Mouse (Mus musculus): ENCODE measurements at regions not wholly inside any gene's neighbourhood (a gene's known extent, or its start where the extent isn't known, plus 50 kb on each side); places are given as distances from the start of the nearest gene placed in this dataset.
"Not testable (repeated sequence)": the region's sequence is repeated elsewhere in the genome, so short reads cannot be mapped to it uniquely, and the experiment has no call there.

DNA sequence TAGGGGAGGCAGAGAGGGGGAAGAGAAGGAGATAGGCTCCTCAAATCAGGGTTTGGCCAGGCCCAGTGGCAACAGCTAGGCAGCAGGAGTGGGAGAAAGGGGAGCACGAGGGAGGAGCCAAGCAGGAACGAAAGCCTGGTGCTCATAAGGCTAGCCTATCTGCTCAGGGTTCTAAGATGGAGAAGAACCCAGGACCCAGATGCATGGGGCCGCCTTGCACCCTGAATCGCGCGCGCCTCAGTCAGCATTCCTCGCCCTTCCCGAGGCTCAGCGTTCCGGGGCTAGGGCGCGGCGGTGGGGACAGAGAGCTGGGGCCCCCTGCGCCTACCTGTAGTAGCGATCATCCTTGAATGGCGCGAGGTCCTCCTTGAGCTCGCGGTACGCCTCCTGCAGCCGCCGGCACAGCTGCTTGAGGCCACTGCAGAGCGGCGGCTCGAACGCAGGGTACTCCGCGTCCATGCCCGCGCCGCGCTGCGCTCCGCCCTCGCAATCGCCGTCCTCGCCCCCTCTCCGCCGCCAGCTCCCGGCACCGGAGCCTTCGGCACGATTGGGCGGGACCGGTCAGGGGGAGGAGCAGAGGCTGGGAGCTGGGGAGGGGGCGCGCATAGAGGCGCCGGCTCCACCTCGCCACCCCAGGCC is 60.1 kb downstream of the Dynlt1b start:
- peak; percentile 72 for ATAC-seq (ENCODE audit: low FRiP score)

DNA sequence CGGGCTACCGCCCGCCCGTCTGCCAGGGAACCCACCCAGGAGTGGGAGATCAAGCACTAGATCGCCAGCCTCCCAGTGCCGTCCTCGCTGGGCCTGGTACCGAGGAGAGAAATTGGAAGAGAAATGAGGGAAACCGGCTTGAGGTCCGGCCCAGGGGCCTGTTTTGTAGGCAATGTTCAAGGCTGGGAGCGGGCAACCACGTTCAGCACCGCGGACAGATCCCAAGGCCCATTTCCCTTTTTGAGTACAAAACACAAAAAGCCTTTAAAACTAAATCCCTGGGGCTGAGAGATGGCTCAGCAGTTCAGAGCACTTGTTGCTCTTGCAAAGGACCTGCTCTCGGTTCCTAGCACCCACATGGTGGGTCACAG is 60.6 kb downstream of the Dynlt1b start:
- H3K27ac ChIP-seq; H3K9me3 ChIP-seq; H3K4me3 ChIP-seq (replicated peaks); ATAC-seq (ENCODE audit: low FRiP score); H3K4me2 ChIP-seq; H3K4me1 ChIP-seq; H3K9ac ChIP-seq; H3K36me3 ChIP-seq (replicated peaks): not testable (repeated sequence)
- H3K27me3 ChIP-seq = peaks cover 14% of the 10 kb centered on the region; the same call in 1 of the 2 replicates
- no CpG with 5 or more reads among the region's 15 CpGs for WGBS

More for the DNA sequence above, 60.1 kb downstream of the Dynlt1b start:
- WGBS = 2% methylated on average over 23 of the region's 52 CpGs
- peak overlapping the region; percentile 57 for H3K4me2 ChIP-seq
- H3K9me3 ChIP-seq; H3K36me3 ChIP-seq (replicated peaks); H3K9ac ChIP-seq; H3K27ac ChIP-seq; H3K4me1 ChIP-seq: not testable (repeated sequence)
- H3K4me3 ChIP-seq (replicated peaks) = peak overlapping the region; percentile 37
- H3K27me3 ChIP-seq = peaks cover 14% of the 10 kb centered on the region; the same call in 1 of the 2 replicates

GRCm38 (mm10) chr17:6492501-6492900 is 62.6 kb downstream of the Dynlt1b start:
- H3K27ac ChIP-seq; H3K36me3 ChIP-seq (replicated peaks); H3K9me3 ChIP-seq; H3K9ac ChIP-seq; H3K4me1 ChIP-seq: not testable (repeated sequence)
- peak overlapping the region; percentile 29 for H3K4me3 ChIP-seq (replicated peaks)
- peaks cover 14% of the 10 kb centered on the region; the same call in 1 of the 2 replicates for H3K27me3 ChIP-seq
- WGBS = 32% methylated on average over 19 of the region's 19 CpGs
- H3K4me2 ChIP-seq = peak overlapping the region; percentile 50
- peak; percentile 69 for ATAC-seq (ENCODE audit: low FRiP score)

GRCm38 (mm10) chr17:6492950-6493349 is 63.0 kb downstream of the Dynlt1b start:
- not testable (repeated sequence) for H3K9ac ChIP-seq; H3K27ac ChIP-seq; H3K36me3 ChIP-seq (replicated peaks); H3K4me1 ChIP-seq; H3K9me3 ChIP-seq
- Histone ChIP-seq H3K4me2 (peak overlapping the region; percentile 50), H3K27me3 (peaks cover 14% of the 10 kb centered on the region; the same call in 1 of the 2 replicates), H3K4me3 (replicated peaks) (peak overlapping the region; percentile 29; the same call in 1 of the 2 replicates)
- peak; percentile 54; the same call in 1 of the 2 replicates for ATAC-seq (ENCODE audit: low FRiP score)
- WGBS = 38% methylated on average over 23 of the region's 23 CpGs

DNA sequence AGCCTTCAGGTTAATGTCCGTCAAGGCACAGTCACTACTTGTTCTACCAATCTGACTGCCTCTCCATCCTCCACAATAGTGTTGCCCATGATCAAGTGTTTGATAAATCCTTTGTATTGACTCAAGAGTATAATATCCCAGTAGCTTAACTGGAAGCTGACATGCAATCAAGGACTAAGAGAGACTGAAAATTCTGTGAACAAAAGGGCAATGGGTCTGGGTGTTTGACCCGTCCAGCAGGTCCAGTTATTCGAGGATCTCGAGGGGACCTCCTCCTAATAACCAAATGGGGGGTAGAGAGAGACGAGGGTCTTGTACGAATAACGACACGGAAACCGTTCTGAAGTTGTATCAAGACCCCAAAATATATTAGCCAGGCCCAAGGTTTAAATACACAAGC is 66.6 kb downstream of the Dynlt1b start:
- H3K4me2 ChIP-seq; H3K27ac ChIP-seq; ATAC-seq (ENCODE audit: low FRiP score); H3K4me3 ChIP-seq (replicated peaks); H3K4me1 ChIP-seq; H3K9me3 ChIP-seq; H3K9ac ChIP-seq; H3K36me3 ChIP-seq (replicated peaks); H3K27me3 ChIP-seq: not testable (repeated sequence)
- 88% methylated on average over 9 of the region's 9 CpGs for WGBS

- not testable (repeated sequence) for H3K27me3 ChIP-seq; H3K27ac ChIP-seq; ATAC-seq (ENCODE audit: low FRiP score); H3K9me3 ChIP-seq; H3K4me1 ChIP-seq; H3K4me3 ChIP-seq (replicated peaks); H3K9ac ChIP-seq; H3K36me3 ChIP-seq (replicated peaks); H3K4me2 ChIP-seq
- WGBS = 94% methylated on average over 4 of the region's 6 CpGs
Observed at GRCm38 (mm10) chr17:6502676-6503075, 72.8 kb downstream of the Dynlt1b start.

- ATAC-seq (ENCODE audit: low FRiP score); H3K36me3 ChIP-seq (replicated peaks); H3K4me1 ChIP-seq: not testable (repeated sequence)
Observed at GRCm38 (mm10) chr17:6505896-6506295, 76.0 kb downstream of the Dynlt1b start.

DNA sequence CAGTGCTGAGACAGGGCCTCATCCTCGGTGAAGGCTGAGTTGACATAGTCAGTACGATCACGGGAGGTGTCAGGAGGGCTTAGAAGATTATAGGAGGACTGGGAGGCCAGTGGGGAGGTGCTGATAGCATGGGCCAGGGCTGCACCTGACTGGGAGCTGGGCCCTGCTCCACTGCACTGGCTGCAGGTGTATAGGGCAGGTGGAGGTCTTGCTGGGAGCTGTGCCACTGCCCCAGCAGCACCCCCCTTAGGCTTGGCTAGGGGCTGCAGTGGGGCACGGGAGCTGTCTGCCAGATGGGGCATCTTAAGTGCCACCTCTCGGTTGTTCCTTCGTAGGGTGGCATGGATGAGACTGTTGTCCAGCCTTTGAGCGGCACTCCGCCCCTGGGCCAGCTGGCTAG is 85.2 kb downstream of the Dynlt1b start:
- 0 out of 2 replicates have a peak, but pooled peaks have one; percentile 14 for ATAC-seq (ENCODE audit: low FRiP score)
- H3K4me2 ChIP-seq; H3K36me3 ChIP-seq (replicated peaks); H3K27me3 ChIP-seq; H3K4me3 ChIP-seq (replicated peaks); H3K4me1 ChIP-seq; H3K9me3 ChIP-seq; H3K27ac ChIP-seq; H3K9ac ChIP-seq: not testable (repeated sequence)
- 86% methylated on average over 5 of the region's 8 CpGs for WGBS

More at GRCm38 (mm10) chr17:6505896-6506295, 76.0 kb downstream of the Dynlt1b start:
- H3K27ac ChIP-seq; H3K4me2 ChIP-seq; H3K27me3 ChIP-seq; H3K9ac ChIP-seq; H3K9me3 ChIP-seq; H3K4me3 ChIP-seq (replicated peaks): not testable (repeated sequence)
- 88% methylated on average over 6 of the region's 6 CpGs for WGBS

GRCm38 (mm10) chr17:6519107-6519506 is 82.4 kb upstream of the Dynlt1c start:
- not testable (repeated sequence) for H3K9me3 ChIP-seq; H3K4me2 ChIP-seq; H3K36me3 ChIP-seq (replicated peaks); H3K27me3 ChIP-seq; ATAC-seq (ENCODE audit: low FRiP score); H3K9ac ChIP-seq; H3K27ac ChIP-seq; H3K4me1 ChIP-seq; H3K4me3 ChIP-seq (replicated peaks)
- WGBS = 82% methylated on average over 6 of the region's 6 CpGs

DNA sequence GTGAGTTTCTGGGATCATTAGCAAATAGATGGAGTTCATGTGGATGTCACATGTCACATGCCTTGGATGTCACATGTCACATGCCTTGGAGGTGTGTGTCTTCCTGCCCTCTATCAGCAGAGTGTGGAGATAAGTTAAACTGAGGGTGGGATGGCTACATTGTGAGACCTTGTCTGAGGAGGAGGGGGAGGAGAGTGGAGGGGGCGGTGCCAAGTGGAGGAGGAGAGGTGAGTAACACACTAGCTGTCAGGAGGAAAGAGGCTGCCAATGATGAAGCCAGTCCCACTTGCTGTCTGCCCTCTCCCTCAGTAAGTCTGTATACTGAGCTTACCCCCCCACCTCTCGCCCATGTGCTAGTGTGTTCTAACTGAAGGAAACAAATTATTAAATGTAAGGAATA is 81.5 kb upstream of the Dynlt1c start:
- 88% methylated on average over 2 of the region's 2 CpGs for WGBS

DNA sequence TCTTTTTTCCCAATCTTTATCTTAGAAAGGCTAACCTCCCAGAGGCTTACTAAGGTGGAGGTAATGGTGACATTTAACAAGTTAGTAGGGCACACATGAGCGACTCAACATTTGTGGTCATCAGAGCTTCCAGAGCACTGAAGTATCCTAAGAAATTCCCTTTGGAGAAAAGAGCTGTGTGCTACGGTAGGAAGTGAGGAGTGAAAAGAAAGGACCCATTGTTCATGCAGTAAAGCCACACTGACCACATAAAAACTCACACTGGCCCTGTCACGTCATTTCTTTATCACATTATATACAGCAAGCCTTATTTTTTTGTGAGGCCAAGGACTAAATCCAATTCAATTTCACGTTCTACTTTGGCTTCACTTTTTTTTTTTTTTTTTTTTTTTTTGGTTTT is 80.7 kb upstream of the Dynlt1c start:
- not testable (repeated sequence) for H3K4me1 ChIP-seq; H3K27me3 ChIP-seq; ATAC-seq (ENCODE audit: low FRiP score); H3K36me3 ChIP-seq (replicated peaks); H3K9me3 ChIP-seq; H3K4me2 ChIP-seq; H3K4me3 ChIP-seq (replicated peaks); H3K9ac ChIP-seq; H3K27ac ChIP-seq
- 46% methylated on average over 4 of the region's 4 CpGs for WGBS

More for the DNA sequence above, 81.5 kb upstream of the Dynlt1c start:
- not testable (repeated sequence) for H3K4me1 ChIP-seq; H3K9me3 ChIP-seq; H3K36me3 ChIP-seq (replicated peaks); H3K27me3 ChIP-seq; H3K9ac ChIP-seq; H3K27ac ChIP-seq; H3K4me3 ChIP-seq (replicated peaks); H3K4me2 ChIP-seq
- ATAC-seq (ENCODE audit: low FRiP score) = 0 out of 2 replicates have a peak, but pooled peaks have one; percentile 41

DNA sequence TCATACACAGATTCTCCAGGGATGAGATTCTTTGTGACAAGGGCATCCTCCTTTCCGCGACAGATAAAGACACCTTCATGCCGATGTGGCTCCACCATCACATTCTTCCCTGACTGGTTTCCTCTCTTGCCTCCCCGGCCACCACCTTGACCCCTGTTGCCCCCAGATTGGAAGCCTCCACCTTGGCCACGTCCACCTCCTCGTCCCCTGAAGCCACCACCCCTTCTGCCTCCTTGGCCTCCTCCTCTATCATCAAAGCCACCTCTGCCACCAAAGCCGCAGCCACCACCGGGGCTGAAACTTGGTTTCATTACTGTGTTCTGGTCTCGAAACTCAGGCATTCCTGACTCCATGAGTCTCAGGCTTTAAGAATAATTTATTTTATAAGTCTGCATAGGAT is 79.3 kb upstream of the Dynlt1c start:
- H3K36me3 ChIP-seq (replicated peaks); H3K9ac ChIP-seq; H3K27ac ChIP-seq; H3K4me2 ChIP-seq; ATAC-seq (ENCODE audit: low FRiP score); H3K4me3 ChIP-seq (replicated peaks); H3K4me1 ChIP-seq; H3K9me3 ChIP-seq; H3K27me3 ChIP-seq: not testable (repeated sequence)
- 86% methylated on average over 6 of the region's 9 CpGs for WGBS

- not testable (repeated sequence) for H3K4me1 ChIP-seq; H3K4me2 ChIP-seq; H3K9ac ChIP-seq; H3K36me3 ChIP-seq (replicated peaks); H3K27ac ChIP-seq; ATAC-seq (ENCODE audit: low FRiP score); H3K4me3 ChIP-seq (replicated peaks); H3K9me3 ChIP-seq; H3K27me3 ChIP-seq
- WGBS = no CpG with 5 or more reads among the region's 5 CpGs
Observed at GRCm38 (mm10) chr17:6538723-6539122, 62.7 kb upstream of the Dynlt1c start.
